Mouse (Mus musculus): ENCODE data around the gene Nuak1.
"Not testable (repeated sequence)": the region's sequence is repeated elsewhere in the genome, so short reads cannot be mapped to it uniquely, and the experiment has no call there.

Nuak1 gene

GRCm38 (mm10) chr10:84440541-84441433 lies at the start of gene Nuak1:
Gene Nuak1, minus strand, starts transcription at chr10:84440597.
- DNase-seq (ENCODE audit: low read depth, low spot score): no peak

DNA sequence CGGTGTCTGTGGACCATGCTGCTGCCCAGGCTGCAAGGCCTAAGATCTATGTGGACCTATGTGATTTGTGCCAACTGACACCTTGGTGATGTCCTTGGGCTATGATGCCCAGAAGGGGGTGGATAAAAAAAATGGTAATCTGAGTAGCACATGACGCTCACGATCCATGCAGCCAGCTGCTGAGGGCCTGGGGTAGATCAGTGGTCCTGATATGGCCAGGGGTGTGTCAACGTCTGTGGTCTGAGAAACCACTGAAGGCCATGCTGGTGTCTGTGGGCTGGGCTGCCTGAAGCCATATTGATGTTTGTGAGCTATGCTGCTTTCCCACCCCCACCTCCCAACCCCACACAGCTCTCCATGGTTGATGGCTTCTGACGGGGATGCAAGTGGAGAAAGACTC lies 49.7 kb upstream of the Nuak1 start:
- DNase-seq (ENCODE audit: low read depth, low spot score): no peak

DNA sequence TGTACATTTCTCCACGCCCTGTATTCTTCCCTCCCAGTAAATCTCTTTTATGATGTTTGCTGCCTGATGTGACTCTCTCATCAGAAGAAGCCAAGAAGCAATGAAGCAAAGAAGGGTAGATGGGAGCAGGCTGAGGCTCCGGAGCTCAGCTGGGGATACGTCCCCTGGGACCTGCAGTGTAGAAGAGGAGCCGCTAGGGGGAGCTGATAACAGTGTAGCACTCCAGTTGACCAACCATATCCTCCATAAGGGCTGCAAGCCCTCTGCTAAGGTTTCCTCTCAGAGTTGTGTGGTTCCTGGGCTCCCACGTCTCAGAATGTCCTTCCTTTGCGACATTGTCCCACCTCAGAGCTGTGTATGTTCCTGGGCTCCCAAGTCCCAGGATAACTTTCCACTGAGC lies 47.9 kb upstream of the Nuak1 start:
- DNase-seq (ENCODE audit: low read depth, low spot score): peak; percentile 48

DNA sequence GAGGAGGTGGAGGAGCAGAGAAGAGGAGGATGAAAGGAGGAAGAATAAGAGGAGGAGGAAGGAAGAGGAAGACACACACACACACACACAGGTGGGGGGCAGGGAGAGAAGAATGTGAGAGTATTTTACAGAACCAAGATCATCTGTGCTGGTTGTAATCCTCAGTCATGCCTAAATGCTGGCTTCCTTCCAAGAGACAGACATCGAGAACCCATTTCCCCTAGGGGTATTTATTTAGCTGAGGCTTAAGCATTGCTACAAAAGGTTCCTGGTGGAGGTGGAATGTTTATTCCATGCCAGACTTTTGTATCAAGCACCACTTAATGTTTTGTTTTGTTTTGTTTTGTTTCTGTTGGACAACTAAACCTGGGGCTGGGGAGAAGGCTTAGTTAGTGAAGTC lies 44.3 kb upstream of the Nuak1 start:
- DNase-seq (ENCODE audit: low read depth, low spot score): no peak

DNA sequence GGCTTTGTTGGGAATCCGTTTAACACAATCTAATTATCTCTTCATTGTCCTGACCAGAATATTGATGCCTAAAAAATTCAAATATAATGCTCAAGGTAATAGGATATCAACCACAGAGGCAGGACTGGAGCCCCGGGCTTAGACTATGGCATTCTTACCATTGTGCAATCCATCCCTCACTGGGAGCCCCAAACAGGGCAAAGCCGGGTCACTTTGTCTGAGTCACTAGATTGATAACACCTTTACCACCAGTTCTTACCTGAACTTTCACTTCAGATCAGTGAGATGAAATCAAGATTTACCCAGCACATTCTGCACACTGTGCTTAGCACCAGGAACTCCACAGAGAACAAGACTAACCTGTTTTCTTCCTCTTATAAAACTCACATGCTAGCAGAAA lies 43.2 kb upstream of the Nuak1 start:
- no peak for DNase-seq (ENCODE audit: low read depth, low spot score)

GRCm38 (mm10) chr10:84483069-84483468 lies 42.7 kb upstream of the Nuak1 start:
- no peak for DNase-seq (ENCODE audit: low read depth, low spot score)

DNA sequence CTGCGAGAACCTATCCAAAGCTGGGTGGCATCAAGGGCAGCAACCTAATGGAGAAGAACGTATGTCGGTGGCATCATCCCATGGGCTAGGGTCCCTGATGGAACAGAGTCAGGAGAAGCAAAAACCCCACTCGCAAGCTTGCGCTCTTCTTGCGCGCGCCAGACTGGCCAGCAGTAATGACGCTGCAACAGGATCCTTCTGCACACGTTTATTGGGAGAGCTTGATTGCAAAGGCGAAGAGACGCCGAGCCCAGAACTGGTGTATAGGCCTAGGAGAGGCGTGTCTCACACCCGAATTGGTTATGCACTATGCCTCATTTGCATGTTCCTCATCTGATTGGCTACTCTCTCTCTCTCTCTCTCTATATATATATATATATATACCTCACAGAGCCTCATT lies 42.0 kb upstream of the Nuak1 start:
- DNase-seq (ENCODE audit: low read depth, low spot score): not testable (repeated sequence)

- no peak for DNase-seq (ENCODE audit: low read depth, low spot score)
Observed at GRCm38 (mm10) chr10:84481327-84481671, 40.9 kb upstream of the Nuak1 start.

DNA sequence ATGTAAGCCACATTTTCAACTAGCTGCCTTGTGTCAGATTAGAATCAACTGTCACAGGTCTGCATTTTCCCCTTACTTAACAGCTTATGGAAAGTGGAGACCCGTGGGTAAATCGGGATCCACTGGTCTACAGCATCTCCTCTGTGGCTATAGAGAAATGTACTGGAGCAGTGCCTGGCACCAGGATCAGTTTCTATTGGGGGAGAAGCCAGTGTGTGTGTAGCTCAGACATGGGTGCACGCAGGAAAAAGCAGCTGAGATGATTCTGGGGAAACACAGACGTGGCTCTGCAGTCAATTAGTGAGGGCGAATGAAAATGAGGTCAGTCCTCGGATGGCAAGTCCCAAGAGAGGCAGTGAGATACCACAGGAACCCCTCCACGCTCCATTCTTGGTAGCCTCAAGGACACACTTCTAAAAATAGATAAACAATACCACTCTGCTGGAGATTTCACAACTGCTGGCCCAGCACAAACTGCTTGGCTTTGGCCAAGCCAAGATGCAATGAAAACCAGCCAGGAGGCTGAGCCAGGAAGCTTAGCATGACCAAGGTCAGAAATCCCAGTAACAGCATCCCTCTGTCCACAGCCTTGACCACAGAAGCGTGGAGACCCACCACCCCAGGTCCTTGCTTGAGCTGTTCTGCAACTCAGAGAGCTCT lies 40.4 kb upstream of the Nuak1 start:
- no peak for DNase-seq (ENCODE audit: low read depth, low spot score)

- DNase-seq (ENCODE audit: low read depth, low spot score): no peak
Observed at GRCm38 (mm10) chr10:84480146-84480545, 39.7 kb upstream of the Nuak1 start.

DNA sequence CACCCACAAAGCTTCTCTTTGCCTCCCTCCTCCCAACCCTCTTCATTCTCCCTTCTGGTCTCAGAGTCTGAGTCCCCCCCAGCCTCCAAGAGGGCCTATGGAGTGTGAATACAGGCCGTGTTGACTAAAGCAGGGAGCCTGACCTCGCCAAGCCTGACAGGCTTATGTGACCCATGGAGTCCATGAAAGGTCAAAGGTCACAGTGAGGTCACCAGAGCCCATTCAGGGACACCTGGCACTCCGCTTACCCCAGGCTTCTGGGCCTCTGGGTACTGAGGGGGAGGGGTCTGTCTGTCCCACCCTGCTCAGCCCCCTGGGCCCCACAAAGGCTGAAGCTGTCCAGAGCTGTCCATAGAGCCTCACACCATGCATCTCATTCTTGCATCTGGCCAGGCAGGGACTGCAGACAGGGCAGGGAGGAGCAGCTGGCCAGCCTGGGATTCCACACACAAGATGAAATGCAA lies 37.2 kb upstream of the Nuak1 start:
- DNase-seq (ENCODE audit: low read depth, low spot score): no peak

DNA sequence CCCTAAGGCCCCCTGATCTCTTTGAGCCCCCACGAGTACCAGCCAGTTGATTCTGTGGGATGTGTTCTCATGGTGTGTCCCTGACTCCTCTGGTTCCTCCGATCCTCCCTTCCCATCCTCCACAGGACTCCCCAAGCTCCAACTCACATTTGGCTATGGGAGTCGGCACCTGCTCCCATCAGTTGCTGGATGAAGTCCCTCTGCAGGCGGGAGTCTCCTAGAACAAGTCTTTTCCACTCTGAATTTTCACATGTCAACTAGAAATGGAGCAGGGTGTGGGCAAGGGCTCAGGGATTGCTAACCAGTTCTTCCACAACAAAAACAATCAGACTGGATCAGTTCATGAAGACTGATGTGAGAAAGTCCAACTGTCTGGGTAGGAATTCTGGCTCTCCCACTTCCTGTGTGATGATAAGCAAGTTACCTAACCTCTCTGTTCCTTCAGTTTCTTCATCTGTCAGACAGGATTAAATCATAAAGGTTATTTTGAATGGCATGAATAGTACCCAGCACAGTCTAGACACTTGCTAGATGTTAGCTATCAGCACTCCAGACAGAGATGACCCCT lies 36.7 kb upstream of the Nuak1 start:
- no peak for DNase-seq (ENCODE audit: low read depth, low spot score)

GRCm38 (mm10) chr10:84467555-84468164 lies 27.3 kb upstream of the Nuak1 start:
- DNase-seq (ENCODE audit: low read depth, low spot score): no peak

DNA sequence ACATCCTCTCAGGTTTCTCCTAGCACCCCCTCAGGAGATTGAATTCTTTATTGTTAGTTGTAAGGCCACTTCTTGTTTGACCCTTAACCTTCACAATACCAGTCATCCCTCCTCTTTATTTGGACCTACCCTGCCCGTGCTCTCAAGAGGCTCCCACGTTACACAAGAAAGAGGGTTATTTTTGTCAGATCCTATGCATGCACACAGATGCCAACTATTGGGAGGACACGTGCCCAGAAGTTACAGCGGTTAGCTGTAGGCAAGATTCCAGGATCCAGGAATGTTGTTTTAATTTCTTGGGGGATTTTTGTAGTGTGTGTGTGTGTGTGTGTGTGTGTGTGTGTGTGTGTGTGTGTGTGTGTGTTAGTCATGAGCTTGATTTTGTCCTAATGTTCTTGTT lies 25.1 kb upstream of the Nuak1 start:
- DNase-seq (ENCODE audit: low read depth, low spot score): no peak

GRCm38 (mm10) chr10:84460420-84461101 lies 20.2 kb upstream of the Nuak1 start:
- no peak for DNase-seq (ENCODE audit: low read depth, low spot score)

DNA sequence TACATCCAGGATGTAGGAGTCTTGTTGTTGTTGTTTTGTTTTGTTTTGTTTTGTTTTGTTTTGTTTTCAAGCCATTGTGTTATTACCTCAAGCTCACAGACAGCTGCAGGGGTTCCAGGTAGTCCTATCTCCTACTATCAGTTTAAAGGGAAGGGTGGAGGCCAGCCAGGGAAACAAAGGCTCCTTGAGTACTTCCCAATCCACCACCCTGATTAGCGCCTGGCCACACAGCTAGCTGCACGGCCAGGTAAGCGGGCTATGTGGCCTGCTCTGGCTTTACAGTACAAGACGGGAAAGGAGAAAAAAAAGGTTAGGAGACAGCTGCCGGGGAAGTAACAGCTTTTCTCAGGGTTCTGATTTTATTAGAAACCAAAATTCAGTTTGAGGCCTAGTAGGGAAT lies 17.7 kb upstream of the Nuak1 start:
- DNase-seq (ENCODE audit: low read depth, low spot score): no peak

DNA sequence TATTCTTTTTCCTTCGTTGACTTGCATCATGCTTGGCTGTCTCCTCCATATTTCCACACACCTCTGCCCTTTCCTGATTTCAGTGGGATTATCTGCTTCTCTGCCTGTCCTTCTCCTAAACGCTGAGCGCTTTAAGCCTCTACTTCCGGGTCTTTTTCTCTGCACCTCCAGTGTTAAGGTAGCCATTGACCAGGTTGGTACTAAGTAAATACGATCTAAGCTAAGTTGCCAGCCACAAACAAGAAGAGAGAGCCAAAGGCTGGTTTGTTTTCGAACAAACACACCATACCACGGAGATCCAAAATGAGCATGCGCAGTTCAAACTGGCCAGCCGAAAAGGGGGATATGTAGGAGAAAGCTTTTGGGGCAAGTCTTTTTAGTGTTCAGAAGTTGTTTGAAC lies 17.1 kb upstream of the Nuak1 start:
- no peak for DNase-seq (ENCODE audit: low read depth, low spot score)

- DNase-seq (ENCODE audit: low read depth, low spot score): no peak
Observed at GRCm38 (mm10) chr10:84456632-84457320, 16.4 kb upstream of the Nuak1 start.

GRCm38 (mm10) chr10:84451883-84452282 lies 11.5 kb upstream of the Nuak1 start:
- DNase-seq (ENCODE audit: low read depth, low spot score): no peak

- DNase-seq (ENCODE audit: low read depth, low spot score): no peak
Observed at GRCm38 (mm10) chr10:84450654-84451053, 10.3 kb upstream of the Nuak1 start.

DNA sequence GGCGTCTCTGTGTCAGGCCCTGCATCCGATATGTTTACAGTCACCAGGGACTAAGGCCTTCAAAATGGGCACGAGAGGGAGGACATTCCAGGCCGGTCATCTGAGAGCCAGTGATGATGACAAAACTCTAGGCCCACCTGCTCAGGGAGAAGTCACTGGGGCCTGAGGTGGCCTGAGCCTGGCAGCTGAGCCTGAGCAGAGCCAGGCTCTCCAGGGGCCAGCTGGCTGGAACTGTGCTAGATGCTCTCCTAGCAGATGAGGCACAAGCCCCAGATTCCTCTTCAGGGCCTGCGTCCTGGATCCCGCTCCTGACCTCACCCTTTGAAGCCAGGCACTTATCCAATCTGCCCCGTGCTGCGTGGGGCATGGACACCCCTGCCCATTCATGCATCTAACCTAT lies 9.3 kb upstream of the Nuak1 start:
- DNase-seq (ENCODE audit: low read depth, low spot score): no peak

All from WW6 (cell line).